Mouse (Mus musculus) heart, postnatal 0 days (tissue): ENCODE measurements at regions not wholly inside any gene's neighbourhood (a gene's known extent, or its start where the extent isn't known, plus 50 kb on each side); places are given as distances from the start of the nearest gene placed in this dataset. TPM values are rescaled to one million over a fixed set of nuclear protein-coding genes. Genes with fewer than 3 reads are reported as not detected.

Experiments used
- ATAC-seq: fragments of 200-750 bp; cut with Nextera tagmentation; 2 replicates; pipeline ENCODE4 v1.8.0; 2017; ENCODE audit warnings: low read depth, moderate number of reproducible peaks, moderate library complexity; ENCODE audit not compliant: insufficient read depth
- DNase-seq: peaks from one replicate; pipeline ENCODE4 v3.0.0-alpha.2; 2016; ENCODE audit warnings: low spot score
- H3K27ac ChIP-seq: fragments of 300-500 bp; sonication (generic); 2 replicates; pipeline ENCODE4 v1.5.1; 2014; ENCODE audit warnings: low read depth, mild to moderate bottlenecking
- H3K27me3 ChIP-seq: fragments of 300-500 bp; sonication (generic); 2 replicates; pipeline ENCODE4 v1.6.1; 2014; ENCODE audit warnings: low read length, mixed read lengths; ENCODE audit not compliant: control insufficient read depth, insufficient read depth
- H3K36me3 ChIP-seq: fragments of 300-500 bp; sonication (generic); replicated peaks from 2 replicates; pipeline ENCODE4 v1.6.1; 2014; ENCODE audit warnings: low read length, mixed read lengths; ENCODE audit not compliant: control insufficient read depth, insufficient read depth
- H3K4me1 ChIP-seq: fragments of 300-500 bp; sonication (generic); 2 replicates; pipeline ENCODE4 v1.6.1; 2014; ENCODE audit warnings: antibody characterized with exemption; ENCODE audit not compliant: control insufficient read depth, insufficient read depth
- H3K4me2 ChIP-seq: fragments of 300-500 bp; sonication (generic); 2 replicates; pipeline ENCODE4 v1.6.1; 2014; ENCODE audit warnings: low read depth, mild to moderate bottlenecking, low read length, moderate library complexity
- H3K4me3 ChIP-seq: fragments of 300-500 bp; sonication (generic); 2 replicates; pipeline ENCODE4 v1.5.1; 2014; ENCODE audit warnings: low read depth, low read length
- H3K9ac ChIP-seq: fragments of 300-500 bp; sonication (generic); replicated peaks from 2 replicates; pipeline ENCODE4 v1.6.1; 2014; ENCODE audit warnings: low read depth, low read length, mixed read lengths
- H3K9me3 ChIP-seq: fragments of 300-500 bp; sonication (generic); replicated peaks from 2 replicates; pipeline ENCODE4 v1.6.1; 2016; ENCODE audit warnings: low read length; ENCODE audit not compliant: control insufficient read depth
- CTCF ChIP-seq: IDR thresholded peaks from 2 replicates; pipeline ENCODE4 v1.5.1; 2016; ENCODE audit warnings: antibody characterized with exemption, control low read depth, low read depth
- EP300 ChIP-seq: IDR thresholded peaks from 2 replicates; pipeline ENCODE4 v1.6.1; 2016; ENCODE audit warnings: antibody characterized with exemption, low read depth
- microRNA-seq: library from miRNA; unstranded; fragments of <30 nt; microRNA quantifications from one replicate; pipeline ENCODE4, GENCODE M21; 2016

DNA sequence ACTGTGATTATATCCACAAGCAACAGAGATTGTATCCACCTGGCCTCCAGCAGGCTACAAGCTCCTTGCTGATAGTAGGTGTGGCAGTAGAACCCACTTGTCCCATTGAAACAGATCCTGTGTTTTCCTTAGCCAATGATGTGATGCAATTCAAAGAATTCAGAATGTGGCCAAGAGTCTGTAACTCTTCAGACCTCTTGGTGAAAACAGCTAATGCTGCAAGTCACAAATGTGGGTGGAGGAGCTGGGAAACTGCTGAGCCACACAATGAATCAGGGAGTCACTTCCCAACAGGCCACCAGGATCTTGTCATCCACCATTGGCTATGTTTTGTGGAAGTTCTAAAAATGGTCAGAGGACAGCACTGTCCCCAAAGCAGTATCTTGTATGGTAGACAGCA, 92.1 kb downstream of the Fas start:
- Histone ChIP-seq H3K36me3 (no peaks in the 10 kb centered on the region), H3K4me2 (no peak overlapping the region), H3K4me3 (no peak overlapping the region), H3K4me1 (no peaks in the 10 kb centered on the region), H3K27ac (no peak overlapping the region), H3K27me3 (no peaks in the 10 kb centered on the region), H3K9me3 (no peaks in the 10 kb centered on the region), H3K9ac (no peak overlapping the region)
- TF ChIP-seq EP300 (no peak), CTCF (no peak)
- ATAC-seq (no peak), DNase-seq (no peak)

Small RNA genes lying in the stretch of these regions (microRNA-seq; reads per million reads assigned to microRNA genes)
- gene Gm23060, result not detected
